Mouse (Mus musculus): Measurements from ENCODE around the gene Rufy1.

- TF ChIP-seq POLR2A (IDR thresholded peaks at IDR 0.05; ENCODE audit: insufficient read length, low read depth) (peak; percentile 95), CEBPB (IDR thresholded peaks at IDR 0.05; ENCODE audit: insufficient read depth, poor library complexity, severe bottlenecking) (0 out of 2 replicates have a peak, but pooled peaks have one; percentile 18), MAX (IDR thresholded peaks at IDR 0.05; ENCODE audit: low read depth) (no peak), SRF (IDR thresholded peaks at IDR 0.05; ENCODE audit: control insufficient read depth, insufficient read length, low read depth) (peak; percentile 52), USF1 (IDR thresholded peaks at IDR 0.05; ENCODE audit: low read depth) (no peak)
Measured at GRCm38 (mm10) chr11:50376911-50377891, 53.7 kb downstream of the Rufy1 start, which contains the start of gene Hnrnph1.

Measured in myocyte (in vitro differentiated cells).